Mouse (Mus musculus) brain, embryonic 18.5 days (tissue): ENCODE measurements around the gene Zfp648.

Experiments used
- DNase-seq: peaks from one replicate; pipeline ENCODE4 v3.0.0-alpha.2; 2012; ENCODE audit warnings: low read depth, low spot score

Zfp648 gene

DNA sequence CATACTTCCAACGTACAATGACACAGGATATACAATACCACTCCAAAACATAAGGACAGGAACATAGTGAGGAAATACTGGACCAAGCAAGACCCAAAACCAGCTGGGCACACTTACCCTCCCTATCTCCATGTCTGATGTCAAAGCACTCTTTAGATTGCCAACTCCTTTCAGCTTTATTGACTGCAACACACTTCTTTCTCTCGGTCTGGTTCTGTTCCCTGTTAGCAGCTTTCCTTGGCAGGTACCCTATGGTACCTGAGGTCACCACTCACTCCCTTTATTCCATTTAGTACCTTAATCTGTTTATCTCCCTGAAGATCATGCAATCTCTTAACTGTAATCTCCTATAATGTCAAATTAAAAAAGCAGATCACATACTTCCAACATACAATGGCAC lies 19.0 kb downstream of the Zfp648 start:
- no peak for DNase-seq

DNA sequence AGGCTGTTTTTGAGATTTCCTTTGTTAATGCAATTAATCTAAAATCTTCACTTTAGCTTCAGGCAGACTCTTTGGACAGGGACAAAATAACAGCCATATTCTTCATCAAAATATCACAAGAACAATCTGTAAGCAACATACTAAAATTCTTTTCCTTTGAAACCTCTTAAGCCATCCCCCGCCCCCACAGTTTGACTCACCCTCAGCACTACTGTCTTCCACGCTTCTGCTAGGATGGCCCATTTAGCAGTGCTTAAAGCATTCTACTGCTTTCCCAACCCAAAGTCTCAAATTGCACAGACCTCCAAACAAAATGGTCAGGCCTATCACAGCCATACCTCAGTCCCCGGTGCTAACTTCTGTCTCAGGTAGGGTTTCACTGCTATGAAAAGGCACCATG lies 19.6 kb downstream of the Zfp648 start:
- DNase-seq: no peak

GRCm38 (mm10) chr1:154223807-154224207 lies 22.8 kb downstream of the Zfp648 start:
- no peak for DNase-seq

DNA sequence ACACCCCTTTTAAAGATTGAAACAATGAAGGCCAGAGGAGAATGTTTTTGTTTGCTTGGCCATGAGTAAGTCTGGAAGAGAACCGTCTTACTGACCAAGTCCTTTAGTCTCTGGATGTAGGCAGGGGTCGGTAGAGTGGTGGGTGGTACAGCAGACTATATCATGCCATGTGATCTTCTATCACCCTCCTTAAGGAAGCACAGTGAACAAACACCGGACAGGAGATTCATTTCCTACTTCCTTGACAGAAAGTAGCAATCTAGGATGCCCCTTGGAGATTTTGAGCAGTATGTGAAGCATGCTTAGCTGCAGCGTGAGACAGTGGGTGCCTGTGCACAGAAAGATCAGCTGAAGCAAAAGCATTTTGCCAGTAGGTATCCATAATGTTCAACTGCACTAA lies 31.6 kb downstream of the Zfp648 start:
- DNase-seq: no peak

- no peak for DNase-seq
These were observed 32.0 kb downstream of the Zfp648 start for GRCm38 (mm10) chr1:154233033-154233432.

GRCm38 (mm10) chr1:154234814-154235213 lies 33.8 kb downstream of the Zfp648 start:
- DNase-seq: no peak

- no peak for DNase-seq
These were observed 37.9 kb downstream of the Zfp648 start for GRCm38 (mm10) chr1:154238876-154239275.

DNA sequence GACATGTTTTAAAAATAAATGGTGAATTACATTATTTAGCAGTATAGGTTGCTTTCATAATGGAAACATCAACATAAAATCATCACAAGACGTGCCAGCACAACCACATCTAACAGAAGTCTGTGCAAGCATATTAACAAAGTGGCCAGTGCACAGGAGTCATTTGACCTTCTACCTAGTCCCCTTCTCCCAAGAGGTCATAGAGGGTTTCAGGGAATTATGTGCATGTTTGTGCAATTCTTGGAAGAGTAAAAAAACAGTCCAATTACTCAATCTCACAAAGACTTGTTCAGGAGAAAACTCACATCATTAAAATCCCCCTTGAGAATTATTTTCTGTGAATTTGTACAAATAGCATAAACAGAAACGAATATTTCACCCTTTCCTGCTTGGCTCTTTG lies 50.2 kb downstream of the Zfp648 start:
- DNase-seq: no peak

DNA sequence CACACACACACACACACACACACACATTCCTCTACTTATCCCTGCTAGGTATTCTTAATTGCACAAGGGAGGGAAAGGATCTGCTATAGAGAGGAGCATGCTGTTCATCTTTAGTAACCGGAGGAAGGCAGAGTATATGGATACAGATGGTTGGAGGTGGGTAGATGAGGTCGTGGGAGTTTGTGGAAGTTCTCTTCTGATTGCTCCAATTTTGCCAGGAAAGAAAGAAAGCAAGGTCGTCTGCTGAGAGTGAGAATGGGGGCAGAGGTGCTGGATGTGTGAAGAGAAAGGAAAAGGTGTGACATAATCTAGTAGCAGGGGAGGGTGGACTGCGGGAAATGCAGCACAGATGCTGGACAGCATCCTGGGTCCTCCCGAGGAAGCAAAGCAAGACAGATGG lies 51.8 kb downstream of the Zfp648 start:
- DNase-seq: no peak
